Mouse (Mus musculus) thymus, adult 2 months (tissue): ENCODE data around the gene Glrx5. TPM values are rescaled to one million over a fixed set of nuclear protein-coding genes. Genes with fewer than 3 reads are reported as not detected.

Experiments
- DNase-seq: peaks from one replicate; pipeline ENCODE4 v3.0.0; 2021
- H3K27ac ChIP-seq: fragments of 200-500 bp; 2 replicates; pipeline ENCODE4 v1.5.1; 2012; ENCODE audit warnings: low read length, control low read depth; ENCODE audit not compliant: control insufficient read depth, insufficient read depth
- H3K27me3 ChIP-seq: fragments of 200-500 bp; 2 replicates; pipeline ENCODE4 v1.6.1; 2012; ENCODE audit warnings: mild to moderate bottlenecking, low read length, moderate library complexity, mixed read lengths; ENCODE audit not compliant: control insufficient read depth, insufficient read depth
- H3K36me3 ChIP-seq: fragments of 200-500 bp; 2 replicates; pipeline ENCODE4 v1.6.1; 2012; ENCODE audit warnings: mild to moderate bottlenecking, low read length, moderate library complexity; ENCODE audit not compliant: control insufficient read depth, insufficient read depth
- H3K4me1 ChIP-seq: fragments of 200-500 bp; replicated peaks from 2 replicates; pipeline ENCODE4 v1.6.1; 2012; ENCODE audit warnings: low read length; ENCODE audit not compliant: control insufficient read depth, insufficient read depth
- H3K4me3 ChIP-seq: fragments of 200-500 bp; 2 replicates; pipeline ENCODE4 v1.5.1; 2012; ENCODE audit warnings: mild to moderate bottlenecking, low read length, control low read depth, moderate library complexity; ENCODE audit not compliant: control insufficient read depth, insufficient read depth
- CTCF ChIP-seq: fragments of 200-500 bp; IDR thresholded peaks from 2 replicates; pipeline ENCODE4 v1.5.1; 2012; ENCODE audit warnings: mild to moderate bottlenecking, control low read depth, low read length, moderate library complexity, borderline replicate concordance; ENCODE audit not compliant: control insufficient read depth, poor library complexity, insufficient read depth; ENCODE audit errors: extremely low read depth
- POLR2A ChIP-seq: fragments of 200-500 bp; IDR thresholded peaks from 2 replicates; pipeline ENCODE4 v1.6.1; 2012; ENCODE audit warnings: mild to moderate bottlenecking, low read length, control low read depth, moderate library complexity; ENCODE audit not compliant: control insufficient read depth, poor library complexity, insufficient read depth; ENCODE audit errors: extremely low read depth
- WGBS: fragments of 180-500 bp; shearing (Covaris S2); methylation state at CpG from one replicate; pipeline ENCODE4 v1.1.7; 2018; 5-methylcytosine and 5-hydroxymethylcytosine counted together
- polyA plus RNA-seq: library from polyadenylated mRNA; depleted of rRNA; stranded (reverse); fragments of >200 nt; gene quantifications from 2 replicates; pipeline ENCODE4 v1.2.3, GENCODE M21; 2012

The Glrx5 gene
- polyA plus RNA-seq, 1 experiment: 66.6 TPM

DNA sequence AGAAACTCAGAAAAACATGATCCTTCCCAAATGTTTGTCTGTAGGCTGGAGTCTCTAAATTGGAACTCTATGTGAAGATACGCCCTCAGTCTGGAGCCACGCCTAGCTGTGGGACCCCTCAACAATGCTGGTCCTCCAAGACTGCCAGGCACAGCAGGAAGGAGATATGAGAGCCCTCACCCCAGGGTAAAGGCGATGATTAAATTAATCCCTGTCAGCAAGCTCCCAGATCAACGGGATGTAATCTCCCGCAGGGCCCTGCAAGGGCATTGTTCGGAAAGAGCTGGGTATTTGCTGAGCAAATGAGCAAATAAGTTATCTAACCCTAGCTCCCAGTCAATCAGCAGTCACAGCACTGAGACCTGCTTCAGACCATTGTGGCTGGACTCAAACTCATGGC lies 33.9 kb upstream of the Glrx5 start:
- Histone ChIP-seq H3K36me3 (no peaks in the 10 kb centered on the region), H3K4me1 (peaks cover 71% of the 10 kb centered on the region), H3K27me3 (no peaks in the 10 kb centered on the region), H3K27ac (no peak overlapping the region), H3K4me3 (no peak overlapping the region)
- TF ChIP-seq POLR2A: no peak
- no peak for TF ChIP-seq CTCF
- no peak for DNase-seq
- 95% methylated on average over 6 of the region's 6 CpGs for WGBS

DNA sequence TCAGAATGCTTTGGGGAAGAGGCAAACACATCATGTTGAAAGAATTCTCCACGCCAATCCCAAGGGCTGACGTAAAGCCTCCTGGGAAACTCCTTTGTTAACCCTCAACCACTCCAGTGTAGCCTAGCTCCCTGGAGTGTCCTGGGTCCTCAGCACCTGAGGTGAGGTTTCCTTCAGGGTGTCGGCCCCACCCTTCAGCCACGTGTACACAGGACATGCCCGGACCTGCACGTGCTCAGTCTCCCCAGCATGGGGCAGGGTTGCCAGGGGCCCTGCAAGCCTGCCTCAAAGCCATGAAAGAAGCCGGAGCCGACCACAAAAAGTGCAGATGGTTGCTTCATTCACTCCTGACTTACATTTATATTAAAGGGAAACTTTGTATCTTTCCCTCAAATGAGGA lies 33.3 kb upstream of the Glrx5 start:
- H3K27ac ChIP-seq: no peak overlapping the region
- peak; percentile 54 for DNase-seq
- H3K27me3 ChIP-seq: no peaks in the 10 kb centered on the region
- 20% methylated on average over 8 of the region's 8 CpGs for WGBS
- TF ChIP-seq POLR2A (no peak), CTCF (no peak)
- H3K4me1 ChIP-seq: peaks cover 78% of the 10 kb centered on the region
- H3K36me3 ChIP-seq: no peaks in the 10 kb centered on the region
- H3K4me3 ChIP-seq: no peak overlapping the region

DNA sequence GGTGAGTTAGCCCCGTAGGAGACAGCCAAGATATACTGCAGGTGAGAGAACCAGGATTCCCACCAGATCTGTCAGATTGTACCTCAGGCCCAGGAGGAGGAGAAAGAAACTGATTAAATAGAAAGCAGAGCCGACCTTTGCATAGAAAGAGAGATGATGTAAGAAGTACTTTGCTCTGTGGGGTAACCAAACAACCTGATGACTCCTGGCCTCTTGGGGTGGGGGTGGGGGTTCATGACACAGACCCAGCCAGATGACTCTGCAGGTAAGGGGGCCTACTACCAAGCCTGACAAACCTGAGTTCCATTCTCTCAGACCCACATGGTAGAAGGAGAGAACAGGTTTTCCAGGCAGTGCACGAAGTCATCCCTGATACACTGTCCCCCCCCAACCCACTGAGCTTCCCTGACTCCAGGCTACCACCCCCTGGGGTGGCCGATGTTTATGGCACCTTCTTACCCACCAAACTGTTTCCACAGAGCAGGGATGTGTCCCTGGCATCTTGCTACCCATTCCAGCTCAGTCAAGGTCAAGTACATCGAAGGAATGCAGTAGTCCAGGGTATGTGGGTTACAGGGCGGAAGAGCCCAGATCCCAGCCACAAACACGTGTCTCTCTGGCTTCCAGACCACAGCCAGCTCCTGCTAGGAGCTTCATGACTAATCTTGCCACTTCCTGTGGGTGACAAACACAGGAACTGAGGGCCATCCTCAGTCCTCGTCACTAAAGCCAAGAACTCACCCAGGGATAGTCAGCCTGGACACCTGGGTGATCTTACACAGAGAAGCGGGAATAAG lies 31.8 kb upstream of the Glrx5 start:
- Histone ChIP-seq H3K4me3 (no peak overlapping the region), H3K36me3 (no peaks in the 10 kb centered on the region), H3K27ac (no peak overlapping the region), H3K4me1 (peaks cover 83% of the 10 kb centered on the region), H3K27me3 (no peaks in the 10 kb centered on the region)
- no peak for DNase-seq
- WGBS: 27% methylated on average over 9 of the region's 9 CpGs
- no peak for TF ChIP-seq POLR2A
- no peak for TF ChIP-seq CTCF

DNA sequence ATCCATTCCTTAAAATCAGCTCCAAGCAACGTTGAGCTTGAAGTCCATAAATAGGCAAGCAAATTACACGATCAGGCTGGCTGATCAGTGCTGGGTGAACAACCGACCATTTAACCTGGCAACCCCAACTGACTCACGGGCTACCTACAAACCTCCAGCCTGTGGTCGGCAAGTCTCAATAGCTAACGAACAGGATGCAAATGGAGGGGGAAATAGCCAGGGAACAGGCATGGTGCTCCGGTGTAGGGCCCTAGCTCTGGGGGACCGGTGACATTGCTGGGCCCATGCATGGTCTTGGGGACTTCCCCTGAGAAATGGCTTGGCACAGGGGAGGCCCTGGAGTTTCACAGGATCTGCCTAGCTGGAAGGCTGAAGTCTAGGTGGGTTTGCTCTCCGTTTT lies 31.2 kb upstream of the Glrx5 start:
- 30% methylated on average over 9 of the region's 9 CpGs for WGBS
- no peak for DNase-seq
- Histone ChIP-seq H3K36me3 (no peaks in the 10 kb centered on the region), H3K4me3 (no peak overlapping the region), H3K27ac (no peak overlapping the region), H3K4me1 (peaks cover 84% of the 10 kb centered on the region), H3K27me3 (no peaks in the 10 kb centered on the region)
- TF ChIP-seq CTCF: no peak
- TF ChIP-seq POLR2A: no peak

DNA sequence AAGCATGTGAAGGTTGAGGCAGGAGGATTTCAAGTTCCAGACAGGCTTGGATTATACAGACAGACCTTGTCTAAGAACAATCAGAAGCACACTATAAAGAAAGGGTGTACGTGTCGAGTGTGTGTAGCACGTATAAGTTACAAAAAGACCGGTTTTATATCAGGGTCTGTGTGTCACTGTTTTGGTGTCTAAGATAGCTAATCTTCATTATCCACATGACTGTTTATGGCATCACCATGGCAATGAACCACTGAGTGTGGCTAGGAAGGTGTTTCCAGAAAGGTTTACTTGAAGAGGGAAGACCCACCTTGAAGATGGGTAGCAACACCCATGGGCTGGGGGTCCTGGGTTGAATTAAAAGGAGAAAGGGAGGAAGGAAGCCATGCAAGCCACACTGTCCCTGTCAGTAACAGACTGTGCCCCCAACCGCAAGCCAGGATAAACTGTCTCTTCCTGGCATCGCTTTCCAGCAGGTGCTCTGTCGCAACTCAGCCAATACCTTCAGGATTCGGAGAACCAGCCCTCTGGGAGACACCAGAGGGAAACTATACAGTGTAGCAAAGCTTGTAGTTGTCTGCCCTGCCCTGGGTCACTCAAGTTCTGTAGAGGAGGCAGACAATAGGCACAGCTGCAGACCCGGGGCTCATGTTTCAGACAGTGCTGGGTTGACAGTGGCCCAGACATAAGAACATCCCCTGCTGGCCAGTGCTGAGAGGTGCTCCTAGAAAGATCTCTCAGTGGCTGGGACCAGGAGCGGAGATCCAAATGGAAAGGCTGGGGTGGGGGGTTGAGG lies 30.0 kb upstream of the Glrx5 start:
- no peak for TF ChIP-seq CTCF
- TF ChIP-seq POLR2A: no peak
- H3K27ac ChIP-seq: no peak overlapping the region
- H3K27me3 ChIP-seq: no peaks in the 10 kb centered on the region
- 38% methylated on average over 10 of the region's 10 CpGs for WGBS
- no peak overlapping the region for H3K4me3 ChIP-seq
- H3K4me1 ChIP-seq: peaks cover 87% of the 10 kb centered on the region
- no peak for DNase-seq
- H3K36me3 ChIP-seq: no peaks in the 10 kb centered on the region

DNA sequence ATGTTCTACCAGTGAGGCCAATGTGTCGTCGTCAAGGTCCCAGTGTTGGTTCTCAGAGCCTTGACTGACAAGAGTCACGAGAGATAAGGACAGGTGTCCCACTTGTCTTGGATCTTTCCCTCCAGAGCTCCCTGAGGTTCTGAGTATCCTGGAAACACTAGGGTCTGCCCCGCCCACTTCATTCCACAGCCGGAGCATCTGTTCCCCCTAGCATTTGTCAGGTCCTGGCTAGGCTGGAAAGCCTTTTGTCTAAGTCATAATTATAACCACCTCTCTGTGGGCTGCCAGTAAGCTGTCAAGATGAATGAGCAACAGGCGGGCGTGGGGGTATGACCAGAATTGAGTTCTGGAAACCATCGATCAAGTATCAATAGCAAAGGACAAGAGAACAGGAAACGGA lies 29.3 kb upstream of the Glrx5 start:
- no peak for DNase-seq
- TF ChIP-seq CTCF: no peak
- Histone ChIP-seq H3K27ac (0 out of 2 replicates have a peak overlapping the region, but pooled peaks have one; percentile 12), H3K4me1 (peaks cover 87% of the 10 kb centered on the region), H3K4me3 (no peak overlapping the region), H3K27me3 (no peaks in the 10 kb centered on the region), H3K36me3 (no peaks in the 10 kb centered on the region)
- 53% methylated on average over 9 of the region's 9 CpGs for WGBS
